Mouse (Mus musculus) pancreas, adult 10 weeks (tissue): ENCODE results near the gene Olfr161. TPM values are rescaled to one million over a fixed set of nuclear protein-coding genes. Genes with fewer than 3 reads are reported as not detected.

ENCODE experiments used
- polyA plus RNA-seq: library from polyadenylated mRNA; stranded (reverse); fragments of 350-450 nt; fragmentation: Illumina TruSeq; extraction: RNeasy Lipid Tissue Mini Kit (QIAGEN cat#74804); gene quantifications from one replicate; pipeline ENCODE4 v1.2.3, GENCODE M21; 2015; ENCODE audit warnings: low read depth, low replicate concordance; ENCODE audit not compliant: insufficient read depth

The Olfr161 gene
- polyA plus RNA-seq = not detected

GRCm38 (mm10) chr16:3590691-3591090 is at the start of gene Olfr161:
Gene Olfr161, plus strand, starts transcription at chr16:3591042.

Other genes with a start within 250 kb of the Olfr161 start
- not detected for gene Mefv, start 127.1 kb downstream of the Olfr161 start, polyA plus RNA-seq
- gene Zfp263, start 153.1 kb downstream of the Olfr161 start, polyA plus RNA-seq = 11.1 TPM
- not detected for gene Olfr15, start 239.8 kb downstream of the Olfr161 start, polyA plus RNA-seq